Mouse (Mus musculus) bone marrow macrophage, adult 2 months (primary cell): ENCODE data around the gene Lin9. TPM values are rescaled to one million over a fixed set of nuclear protein-coding genes. Genes with fewer than 3 reads are reported as not detected.
A peak's percentile ranks its signal among the peaks of the same experiment; 100 is the strongest.
"Not testable (repeated sequence)": the region's sequence is repeated elsewhere in the genome, so short reads cannot be mapped to it uniquely, and the experiment has no call there.

Source experiments
- H3K27ac ChIP-seq: 2 replicates; pipeline ENCODE4 v1.5.1; 2012; ENCODE audit warnings: low read depth, low read length; ENCODE audit not compliant: insufficient read depth
- H3K4me1 ChIP-seq: 2 replicates; pipeline ENCODE4 v1.6.1; 2012; ENCODE audit warnings: low read length; ENCODE audit not compliant: control insufficient read depth, insufficient read depth
- H3K4me3 ChIP-seq: 2 replicates; pipeline ENCODE4 v1.5.1; 2012; ENCODE audit warnings: mild to moderate bottlenecking, low read length, moderate library complexity; ENCODE audit not compliant: insufficient read depth
- CTCF ChIP-seq: IDR thresholded peaks from 2 replicates; pipeline ENCODE4 v1.5.1; 2012; ENCODE audit warnings: low read depth, mild to moderate bottlenecking, low read length, moderate library complexity
- POLR2A ChIP-seq: IDR thresholded peaks from 2 replicates; pipeline ENCODE4 v1.6.1; 2012; ENCODE audit warnings: mild to moderate bottlenecking, low read depth, low read length, borderline replicate concordance
- polyA plus RNA-seq: library from polyadenylated mRNA; stranded (reverse); fragments of >200 nt; gene quantifications from 2 replicates; pipeline ENCODE4 v1.2.4, GENCODE M21; 2012; ENCODE audit not compliant: missing spikeins, insufficient read depth, insufficient read length

Gene Lin9
- polyA plus RNA-seq, 1 experiment = 14.4 TPM

- TF ChIP-seq CTCF = peak; percentile 19; the same call in 1 of the 2 replicates
- no peak for TF ChIP-seq POLR2A
- Histone ChIP-seq H3K4me3 (no peak overlapping the region), H3K4me1 (peaks cover 7% of the 10 kb centered on the region; the same call in 1 of the 2 replicates), H3K27ac (no peak overlapping the region)
Observed at GRCm38 (mm10) chr1:180623911-180624310, 17.0 kb upstream of the Lin9 start.

- TF ChIP-seq POLR2A (no peak), CTCF (no peak)
Observed at GRCm38 (mm10) chr1:180626141-180626540, 14.8 kb upstream of the Lin9 start.

DNA sequence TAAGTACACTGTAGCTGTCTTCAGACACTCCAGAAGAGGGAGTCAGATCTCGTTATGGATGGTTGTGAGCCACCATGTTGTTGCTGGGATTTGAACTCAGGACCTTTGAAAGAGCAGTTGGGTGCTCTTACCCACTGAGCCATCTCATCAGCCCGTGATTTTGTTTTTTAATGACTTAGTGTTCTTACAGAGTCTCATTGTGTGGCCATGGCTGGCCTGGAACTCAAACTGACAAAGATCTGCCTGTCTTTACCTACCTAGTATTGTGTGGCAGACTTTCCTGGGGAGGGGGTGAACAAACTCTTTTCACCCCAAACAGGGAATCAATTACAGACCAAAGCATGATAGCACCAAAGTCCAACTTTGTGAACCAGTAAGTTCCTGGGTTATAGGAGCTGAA, 3.2 kb upstream of the Lin9 start:
- not testable (repeated sequence) for H3K4me3 ChIP-seq, H3K4me1 ChIP-seq, H3K27ac ChIP-seq

More at GRCm38 (mm10) chr1:180626141-180626540, 14.8 kb upstream of the Lin9 start:
- Histone ChIP-seq H3K4me1 (peaks cover 7% of the 10 kb centered on the region; the same call in 1 of the 2 replicates), H3K4me3 (no peak overlapping the region), H3K27ac (no peak overlapping the region)

GRCm38 (mm10) chr1:180639416-180640401, 1.2 kb upstream of the Lin9 start:
- TF ChIP-seq POLR2A = no peak
- TF ChIP-seq CTCF = 0 out of 2 replicates have a peak, but pooled peaks have one; percentile 23
- Histone ChIP-seq H3K4me1 (peaks cover 14% of the 10 kb centered on the region), H3K4me3 (peak overlapping the region; percentile 99), H3K27ac (no peak overlapping the region)

DNA sequence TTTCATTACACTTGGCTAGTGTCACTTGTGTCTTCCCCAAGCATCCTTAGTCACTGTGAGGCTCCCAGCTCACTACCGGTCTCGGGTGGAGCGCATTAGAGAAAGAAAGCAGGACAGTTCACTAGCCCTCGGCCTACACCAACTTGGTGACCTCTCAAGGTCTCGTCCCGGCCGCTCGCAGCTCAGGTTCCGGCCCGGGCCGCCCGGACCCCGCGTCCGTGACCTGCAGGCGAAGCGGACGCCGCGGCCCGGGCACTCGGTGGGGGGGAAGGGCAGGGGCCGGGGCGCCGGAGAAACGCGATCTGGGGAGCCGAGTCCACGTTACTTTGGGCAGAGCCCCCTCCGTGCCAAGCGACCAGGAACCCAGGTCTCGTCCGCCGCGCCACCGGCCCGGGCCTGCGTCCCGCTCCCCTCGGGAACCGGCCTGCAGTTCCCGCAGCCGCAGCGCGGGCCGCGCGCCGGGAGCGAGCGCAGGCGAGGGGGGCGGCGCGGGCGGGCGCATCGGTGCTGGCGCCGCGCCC, 285 bp upstream of the Lin9 start:
- Histone ChIP-seq H3K27ac (peak overlapping the region; percentile 40), H3K4me1 (peaks cover 14% of the 10 kb centered on the region), H3K4me3 (peak overlapping the region; percentile 99)
- no peak for TF ChIP-seq CTCF
- TF ChIP-seq POLR2A = no peak; the same call in 1 of the 2 replicates

GRCm38 (mm10) chr1:180641518-180642227, 723 bp downstream of the Lin9 start:
- H3K4me1 ChIP-seq = peaks cover 16% of the 10 kb centered on the region
- no peak for TF ChIP-seq CTCF
- no peak for TF ChIP-seq POLR2A
- H3K4me3 ChIP-seq = peak overlapping the region; percentile 99
- peak overlapping the region; percentile 76 for H3K27ac ChIP-seq

DNA sequence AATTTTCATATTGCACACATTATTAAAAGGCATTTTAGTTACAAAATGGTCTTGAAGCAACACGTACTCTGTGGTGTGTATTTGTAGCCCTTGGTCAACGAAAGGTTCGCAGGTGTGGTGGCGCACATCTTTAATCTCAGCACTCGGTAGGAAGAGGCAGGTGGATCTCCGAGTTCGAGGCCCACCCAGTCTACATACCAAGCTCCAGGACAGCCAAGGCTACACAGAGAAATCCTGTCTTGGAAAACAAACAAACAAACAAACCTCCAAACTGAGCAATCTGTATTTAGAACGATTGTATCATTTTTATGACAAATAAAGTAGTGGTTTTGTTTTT, 1.2 kb downstream of the Lin9 start:
- H3K27ac ChIP-seq = no peak overlapping the region
- TF ChIP-seq POLR2A (no peak), CTCF (no peak)
- peak overlapping the region; percentile 99 for H3K4me3 ChIP-seq
- H3K4me1 ChIP-seq = peaks cover 16% of the 10 kb centered on the region

GRCm38 (mm10) chr1:180691284-180691683, 50.3 kb downstream of the Lin9 start:
- no peaks in the 10 kb centered on the region for H3K4me1 ChIP-seq
- TF ChIP-seq POLR2A (no peak), CTCF (no peak)
- H3K4me3 ChIP-seq = no peak overlapping the region
- H3K27ac ChIP-seq = no peak overlapping the region

DNA sequence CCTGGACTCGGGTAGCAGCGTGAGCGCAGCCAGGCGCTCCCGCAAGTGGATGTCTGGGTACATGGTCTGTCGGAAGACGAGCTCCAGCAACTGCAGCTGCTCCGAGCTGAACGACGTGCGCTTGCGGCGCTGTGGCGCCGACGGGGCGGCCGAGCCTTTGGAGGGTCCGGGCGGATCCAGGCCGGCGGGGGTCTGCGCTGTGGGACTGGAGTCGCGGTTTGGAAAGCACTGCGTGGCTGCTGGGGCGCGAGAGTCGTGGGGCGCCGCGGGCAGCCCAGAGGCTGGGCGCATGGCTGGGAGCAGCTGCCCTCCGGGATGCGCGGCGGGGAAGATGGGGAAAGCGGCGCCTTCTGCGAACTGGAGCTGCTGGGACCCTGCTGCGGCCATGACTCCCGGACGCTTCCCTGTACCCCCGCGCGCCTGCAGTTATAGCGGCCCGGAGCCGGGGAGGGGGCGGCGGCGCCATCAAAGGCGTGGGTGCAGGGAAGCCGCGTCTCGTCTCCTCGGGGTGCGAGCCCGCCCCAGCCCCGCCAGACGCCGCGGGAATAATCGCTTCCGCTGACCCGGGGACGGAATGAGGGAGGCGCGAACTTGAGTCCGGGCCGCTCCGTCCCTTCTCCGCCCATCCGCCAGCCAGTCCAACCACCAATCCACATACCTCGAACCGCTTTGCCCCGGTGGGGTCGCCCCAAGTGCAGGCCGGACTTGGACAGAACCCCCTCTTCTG, 55.8 kb downstream of the Lin9 start, which contains the start of gene Mixl1:
Gene Mixl1 (minus strand): TSS at position 409 of the 727 bp plus-strand sequence.
- H3K4me3 ChIP-seq = peak within 1 kb of the TSS; percentile 38

More for the DNA sequence above, 55.8 kb downstream of the Lin9 start, which contains the start of gene Mixl1:
- Histone ChIP-seq H3K27ac (no peak within 1 kb of the TSS), H3K4me1 (peaks cover 11% of the 10 kb centered on the region)
- no peak for TF ChIP-seq POLR2A
- no peak for TF ChIP-seq CTCF
